Mouse (Mus musculus): Measurements from ENCODE around the gene Vav2.

Gene Vav2

DNA sequence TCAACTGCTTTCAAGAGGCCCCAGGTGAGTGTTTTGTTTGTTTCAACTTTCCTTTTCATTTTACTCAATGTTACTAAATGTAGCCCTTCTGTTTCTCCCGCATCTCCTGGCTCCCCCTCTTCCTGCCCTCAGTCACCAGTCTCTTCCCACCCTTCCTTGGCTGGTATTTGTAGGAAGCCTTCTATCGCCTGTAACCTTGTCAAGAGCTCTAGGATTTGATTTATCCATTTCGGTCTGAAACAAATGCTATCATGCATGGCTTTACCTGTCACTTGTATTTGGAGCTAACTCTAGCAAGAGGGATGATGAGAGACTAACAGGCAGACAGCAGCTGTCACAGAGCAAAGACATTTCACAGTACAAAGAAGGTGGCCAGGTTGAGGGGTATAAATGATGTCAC is 18.6 kb downstream of the Vav2 start:
- no peak for DNase-seq

DNA sequence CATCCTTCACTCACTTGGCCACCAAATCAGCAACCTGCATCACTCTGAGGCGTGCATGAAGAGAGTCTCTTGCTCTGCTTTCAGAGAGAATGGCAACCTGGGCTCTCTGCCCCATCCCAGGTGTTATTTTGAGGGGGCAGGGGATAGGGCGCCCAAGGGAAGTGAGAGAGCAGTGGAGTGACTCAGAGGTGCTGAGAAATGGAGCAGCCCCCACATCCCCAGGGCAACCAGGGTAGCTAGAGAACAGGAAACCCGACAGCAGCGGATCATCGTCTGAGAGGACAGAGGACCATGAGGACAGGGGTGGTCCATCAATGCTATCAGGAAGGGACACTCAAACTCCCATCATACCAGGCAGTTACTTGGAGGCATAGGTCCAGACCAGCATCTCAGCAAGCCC is 19.9 kb downstream of the Vav2 start:
- no peak for DNase-seq

DNA sequence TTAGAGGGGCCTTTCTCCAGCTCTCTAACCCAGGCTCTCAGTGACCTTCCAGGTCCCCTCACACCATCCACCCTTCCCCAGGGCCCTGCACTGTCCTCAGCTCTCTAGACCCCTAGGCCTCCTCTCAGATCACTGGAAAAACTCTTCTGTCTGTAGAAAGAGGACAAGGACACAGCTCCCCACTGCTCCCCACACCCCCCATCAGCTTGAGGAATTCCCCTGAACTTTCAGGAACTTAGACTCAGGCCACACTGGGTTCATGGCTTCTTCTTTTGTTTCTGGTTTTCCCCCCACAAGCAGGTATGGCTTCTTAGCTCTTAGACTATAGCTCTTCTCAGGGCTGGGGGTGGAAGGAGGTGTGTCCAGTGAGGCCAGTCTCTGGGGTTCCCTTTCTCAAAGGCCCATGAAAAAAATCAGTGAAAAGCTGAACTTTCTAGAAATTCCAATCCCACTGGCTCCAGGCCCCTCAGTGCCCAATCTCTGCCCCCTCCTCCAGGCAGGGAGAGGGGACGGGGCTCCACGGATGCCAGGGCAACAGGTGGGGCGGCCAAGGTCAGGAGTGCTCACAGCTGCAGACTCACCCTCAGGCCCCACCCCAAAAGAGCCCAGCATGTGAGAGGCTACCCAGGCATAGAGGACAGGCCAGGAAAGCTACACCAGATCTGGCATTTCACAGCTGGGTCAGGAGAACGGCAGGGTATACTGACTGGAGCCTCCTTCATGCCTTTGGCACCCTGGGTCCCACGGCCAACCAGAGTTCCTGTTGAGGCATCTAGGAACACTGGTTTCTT is 21.5 kb downstream of the Vav2 start:
- DNase-seq, result no peak

GRCm38 (mm10) chr2:27404375-27405093 is 22.3 kb downstream of the Vav2 start:
- no peak for DNase-seq

DNA sequence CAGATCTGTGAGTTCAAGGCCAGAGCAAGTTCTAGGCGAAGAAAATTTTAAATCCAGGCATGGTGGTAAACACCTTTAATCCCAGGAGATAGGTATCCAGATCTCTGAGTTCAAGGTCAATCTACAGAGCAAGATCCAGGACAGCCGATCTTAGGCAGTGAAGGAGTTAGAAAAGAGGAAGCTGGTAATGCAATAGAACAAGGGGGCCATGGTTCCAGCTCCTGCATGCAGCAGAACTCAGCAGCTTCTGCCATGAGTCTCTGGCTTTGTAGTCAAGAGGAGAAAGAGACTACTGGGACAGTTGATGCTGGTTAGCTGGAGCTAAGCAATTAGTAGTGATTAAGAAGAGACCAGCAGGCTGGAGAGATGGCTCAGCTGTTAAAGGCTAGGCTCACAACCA is 25.3 kb downstream of the Vav2 start:
- DNase-seq, result no peak

- no peak for DNase-seq
Measured at GRCm38 (mm10) chr2:27400083-27400482, 26.8 kb downstream of the Vav2 start.

DNA sequence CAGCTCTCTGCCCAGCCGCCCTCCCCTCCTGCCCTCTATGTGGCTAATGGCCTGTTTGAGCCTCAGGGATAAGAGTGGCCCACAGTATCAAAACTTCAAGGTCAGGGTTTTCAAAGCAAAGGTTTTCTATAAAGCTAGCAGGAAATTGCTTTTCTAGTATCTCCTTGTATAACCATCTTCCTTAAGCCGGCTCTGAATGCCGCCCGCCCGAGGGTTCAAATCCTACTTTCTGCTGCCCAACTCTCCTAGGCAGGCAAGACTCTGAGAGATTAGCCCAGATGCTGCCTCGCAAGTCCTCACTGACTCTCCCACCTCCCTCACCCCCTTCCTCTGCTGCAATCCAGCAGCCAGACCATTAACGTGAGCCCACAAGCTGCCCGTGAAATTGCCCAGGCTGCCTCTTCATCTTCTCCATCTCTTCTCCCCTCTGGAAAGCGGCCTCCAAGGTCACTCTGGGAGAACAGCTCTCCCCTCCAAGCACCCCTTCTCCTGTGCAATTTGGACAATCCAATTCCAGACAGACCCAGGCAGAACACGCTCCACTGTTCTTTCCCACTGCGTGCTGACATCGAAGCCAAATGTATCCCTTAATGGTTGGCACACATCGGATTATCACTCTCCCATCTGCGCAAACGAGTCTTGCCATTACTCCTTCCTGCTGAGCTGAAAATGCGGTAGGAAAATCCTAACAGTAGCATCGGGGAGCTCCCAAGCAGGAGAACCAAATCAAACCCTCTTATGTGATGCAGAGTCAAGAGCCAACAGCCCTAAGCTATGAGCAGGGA is 30.0 kb downstream of the Vav2 start:
- no peak for DNase-seq

GRCm38 (mm10) chr2:27394158-27394832 is 32.5 kb downstream of the Vav2 start:
- DNase-seq, result no peak

- no peak for DNase-seq
Measured at GRCm38 (mm10) chr2:27392278-27392677, 34.6 kb downstream of the Vav2 start.

GRCm38 (mm10) chr2:27390775-27391174 is 36.1 kb downstream of the Vav2 start:
- DNase-seq, result no peak

GRCm38 (mm10) chr2:27390325-27390724 is 36.5 kb downstream of the Vav2 start:
- no peak for DNase-seq

GRCm38 (mm10) chr2:27389272-27390162 is 37.3 kb downstream of the Vav2 start:
- no peak for DNase-seq

- DNase-seq, result no peak
Measured at GRCm38 (mm10) chr2:27387209-27387608, 39.6 kb downstream of the Vav2 start.

DNA sequence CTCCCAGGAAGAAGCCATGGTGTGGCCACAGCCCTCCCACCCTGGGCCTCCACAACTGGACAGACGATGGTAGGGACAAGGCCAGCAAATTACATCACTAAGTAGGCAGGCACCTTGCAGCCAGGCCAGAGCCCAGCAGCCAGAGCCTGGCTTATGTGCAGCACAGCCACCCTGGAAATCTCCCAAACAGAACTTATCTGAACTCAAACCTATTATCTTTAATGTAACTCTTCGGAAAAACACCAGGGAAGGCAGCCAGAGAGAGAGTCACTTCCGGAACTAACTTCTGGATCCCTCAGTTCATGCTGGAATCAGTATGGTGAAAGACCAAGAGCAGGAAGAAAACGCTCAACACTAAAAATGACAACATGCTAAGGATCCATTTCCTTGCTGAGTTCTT is 45.1 kb downstream of the Vav2 start:
- no peak for DNase-seq

- no peak for DNase-seq
Measured at GRCm38 (mm10) chr2:27381254-27381653, 45.6 kb downstream of the Vav2 start.

GRCm38 (mm10) chr2:27377876-27378275 is 49.0 kb downstream of the Vav2 start:
- DNase-seq, result peak; percentile 57

DNA sequence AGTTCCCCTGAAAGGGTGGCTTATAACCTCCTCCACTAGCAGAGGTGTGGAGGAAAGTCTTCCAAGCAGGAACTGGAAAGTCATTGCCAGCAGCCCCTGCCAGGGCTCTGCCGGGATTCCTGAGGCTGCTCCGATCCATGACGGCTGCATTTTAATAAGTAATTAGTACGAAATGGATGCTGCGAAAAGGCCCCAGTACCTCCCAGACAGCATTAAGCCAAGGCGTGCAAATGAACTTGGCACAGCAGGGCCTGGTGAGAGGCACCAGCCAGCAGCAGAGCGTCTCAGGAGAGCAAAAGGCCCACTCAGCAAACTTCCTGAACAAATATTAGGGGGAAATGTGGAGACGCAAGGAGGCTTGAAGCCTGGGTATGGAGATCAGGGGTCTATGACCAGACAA is 49.7 kb downstream of the Vav2 start:
- DNase-seq, result no peak

GRCm38 (mm10) chr2:27375141-27375540 is 51.7 kb downstream of the Vav2 start:
- DNase-seq, result no peak

- DNase-seq, result no peak
Measured at GRCm38 (mm10) chr2:27373349-27373748, 53.5 kb downstream of the Vav2 start.

- no peak for DNase-seq
Measured at GRCm38 (mm10) chr2:27371450-27371849, 55.4 kb downstream of the Vav2 start.

DNA sequence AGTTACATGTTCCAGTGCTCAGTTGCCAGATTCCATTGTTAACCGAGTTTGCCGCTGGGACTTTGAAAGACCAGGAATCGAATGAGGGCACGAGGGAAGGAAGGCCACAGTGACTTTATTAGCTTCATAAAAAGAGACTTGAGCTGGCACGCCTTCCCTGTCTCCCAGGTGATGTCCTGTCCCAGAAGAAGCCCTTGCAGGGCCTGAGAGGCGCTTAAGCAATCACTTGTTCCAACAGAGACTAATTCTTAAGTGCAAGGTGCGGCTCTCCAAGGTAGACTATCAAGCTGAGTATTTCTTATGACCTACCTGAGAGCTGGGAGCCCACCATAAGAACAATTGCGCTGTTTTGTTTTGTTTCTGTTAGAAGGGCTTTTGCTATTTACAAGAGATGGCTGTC is 57.9 kb downstream of the Vav2 start:
- no peak for DNase-seq

- no peak for DNase-seq
Measured at GRCm38 (mm10) chr2:27365296-27365695, 61.5 kb downstream of the Vav2 start.

Measured in thymus, postnatal 4 days (tissue).